Mouse (Mus musculus) ES-E14 (cell line): ENCODE measurements around the gene Exoc4.

ENCODE experiments used
- CHD2 ChIP-seq: IDR thresholded peaks from 2 replicates; pipeline ENCODE4 v1.6.1; 2014; ENCODE audit warnings: mild to moderate bottlenecking, low read depth, low read length, inconsistent platforms
- HCFC1 ChIP-seq: IDR thresholded peaks from 2 replicates; pipeline ENCODE4 v1.6.1; 2012; ENCODE audit warnings: low read length, inconsistent platforms, borderline replicate concordance; ENCODE audit not compliant: insufficient read depth
- ZC3H11A ChIP-seq: IDR thresholded peaks from 2 replicates; pipeline ENCODE4 v1.6.1; 2012; ENCODE audit warnings: low read depth, mild to moderate bottlenecking, inconsistent platforms, low read length, borderline replicate concordance

DNA sequence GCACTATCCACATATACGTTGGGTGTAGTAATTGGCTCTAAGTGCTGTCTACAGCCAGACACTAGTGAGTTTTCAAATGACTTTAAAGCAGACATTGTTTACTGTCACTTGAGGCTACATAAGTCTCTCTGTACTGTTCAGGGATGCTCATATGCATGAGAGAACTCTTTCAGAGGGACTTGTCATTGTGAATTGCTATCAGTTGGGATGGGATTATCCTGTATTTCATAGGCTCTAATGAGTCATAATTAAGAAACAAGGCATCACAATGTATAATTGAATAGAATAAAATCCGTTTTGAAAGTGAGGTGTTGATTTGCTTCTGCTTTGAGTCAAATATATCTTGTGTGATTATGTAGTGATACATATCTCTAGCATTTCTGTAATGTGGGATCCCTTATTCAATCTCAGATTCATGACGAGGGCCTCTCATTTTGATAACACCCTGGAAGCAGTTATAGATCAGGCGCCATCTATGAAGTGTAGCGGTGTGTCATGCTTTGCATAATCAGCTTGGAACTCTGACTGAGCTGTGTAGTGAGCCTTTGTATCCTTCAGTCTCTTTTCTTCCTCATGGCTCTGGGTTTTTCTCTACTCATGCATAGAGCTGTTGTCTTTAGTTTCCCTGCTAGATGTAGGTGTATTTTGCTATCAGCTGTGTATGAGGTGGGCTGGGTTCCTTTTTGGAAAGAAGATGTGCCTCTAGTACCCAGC is 8.3 kb downstream of the Exoc4 start:
- no peak for TF ChIP-seq CHD2
- TF ChIP-seq ZC3H11A, result no peak
- TF ChIP-seq HCFC1, result no peak
